Mouse (Mus musculus) limb, embryonic 12.5 days (tissue): ENCODE results near the gene Abcc5. TPM values are rescaled to one million over a fixed set of nuclear protein-coding genes. Genes with fewer than 3 reads are reported as not detected.

Experiments used
- ATAC-seq: fragments of 200-750 bp; cut with Nextera tagmentation; 2 replicates; pipeline ENCODE4 v1.8.0; 2017; ENCODE audit warnings: low read depth, moderate TSS enrichment; ENCODE audit not compliant: insufficient number of reproducible peaks, insufficient read depth, low FRiP score, low TSS enrichment
- H3K27ac ChIP-seq: fragments of 300-500 bp; sonication (generic); 2 replicates; pipeline ENCODE4 v1.5.1; 2016; ENCODE audit warnings: mild to moderate bottlenecking, moderate library complexity
- H3K27me3 ChIP-seq: fragments of 300-500 bp; sonication (generic); 2 replicates; pipeline ENCODE4 v1.6.1; 2016; ENCODE audit warnings: mild to moderate bottlenecking, moderate library complexity
- H3K36me3 ChIP-seq: fragments of 300-500 bp; sonication (generic); 2 replicates; pipeline ENCODE4 v1.6.1; 2016; ENCODE audit warnings: mild to moderate bottlenecking, moderate library complexity
- H3K4me1 ChIP-seq: fragments of 300-500 bp; sonication (generic); replicated peaks from 2 replicates; pipeline ENCODE4 v1.6.1; 2016
- H3K4me2 ChIP-seq: fragments of 300-500 bp; sonication (generic); 2 replicates; pipeline ENCODE4 v1.6.1; 2016; ENCODE audit warnings: mild to moderate bottlenecking, moderate library complexity
- H3K4me3 ChIP-seq: fragments of 300-500 bp; sonication (generic); replicated peaks from 2 replicates; pipeline ENCODE4 v1.5.1; 2016; ENCODE audit warnings: mild to moderate bottlenecking
- H3K9ac ChIP-seq: fragments of 300-500 bp; sonication (generic); replicated peaks from 2 replicates; pipeline ENCODE4 v1.6.1; 2016; ENCODE audit warnings: mild to moderate bottlenecking, moderate library complexity
- H3K9me3 ChIP-seq: fragments of 300-500 bp; sonication (generic); 2 replicates; pipeline ENCODE4 v1.6.1; 2016; ENCODE audit warnings: mild to moderate bottlenecking, moderate library complexity
- WGBS: fragments of 180-500 bp; shearing (Covaris S2); methylation state at CpG from one replicate; pipeline ENCODE4 v1.1.7; 2016; 5-methylcytosine and 5-hydroxymethylcytosine counted together
- polyA plus RNA-seq: library from polyadenylated mRNA; unstranded; fragments of >200 nt; fragmentation: Nextera tagmentation; extraction: Ambion mirVana; gene quantifications from 2 replicates; pipeline ENCODE4 v1.2.1, GENCODE M21; 2016

The Abcc5 gene
- polyA plus RNA-seq, 1 experiment from 2014 or later: 85.1 TPM

DNA sequence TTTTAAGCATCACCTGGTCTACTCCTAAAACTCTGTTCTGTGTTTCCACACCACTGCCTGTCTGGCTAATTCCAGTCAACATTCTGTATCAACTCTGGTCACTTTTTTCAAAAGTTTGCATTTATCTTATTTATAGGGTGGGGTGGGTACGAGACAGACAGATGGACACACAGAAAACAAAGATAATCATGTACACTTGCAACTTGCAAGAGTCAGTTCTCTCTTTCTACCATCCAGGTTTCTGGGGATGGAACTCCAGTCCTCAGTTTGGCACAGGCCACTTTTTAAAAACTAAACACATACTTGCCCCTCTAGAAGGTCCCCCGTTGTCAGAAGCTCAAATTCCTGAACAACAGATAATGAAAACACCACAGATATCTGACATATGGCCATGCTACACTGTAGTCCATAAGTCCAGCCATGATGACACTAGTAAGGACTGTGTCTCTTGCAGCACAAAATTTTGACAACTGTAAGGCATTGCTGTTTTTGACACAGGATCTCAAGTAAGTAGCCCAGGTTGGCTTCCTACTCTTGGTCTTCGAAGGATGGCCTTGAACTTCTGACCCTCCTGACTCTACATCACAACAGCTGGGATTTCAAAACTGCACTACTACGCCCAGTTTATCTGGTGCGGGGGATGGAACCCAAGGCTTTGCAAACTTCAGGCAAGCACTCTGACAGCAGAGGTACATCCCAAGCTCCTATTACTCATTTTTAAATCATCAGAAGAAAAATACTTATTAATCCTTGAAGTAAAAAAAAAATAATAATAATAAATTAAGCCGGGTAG, 3.1 kb downstream of the Abcc5 start:
- H3K27me3 ChIP-seq: no peaks in the 10 kb centered on the region
- no peak for ATAC-seq
- H3K9ac ChIP-seq: no peak overlapping the region
- no peaks in the 10 kb centered on the region for H3K9me3 ChIP-seq
- peaks cover 23% of the 10 kb centered on the region for H3K36me3 ChIP-seq
- 86% methylated on average over 6 of the region's 6 CpGs for WGBS
- H3K4me2 ChIP-seq: no peak overlapping the region
- H3K27ac ChIP-seq: no peak overlapping the region
- H3K4me3 ChIP-seq: no peak overlapping the region
- H3K4me1 ChIP-seq: peaks cover 10% of the 10 kb centered on the region

DNA sequence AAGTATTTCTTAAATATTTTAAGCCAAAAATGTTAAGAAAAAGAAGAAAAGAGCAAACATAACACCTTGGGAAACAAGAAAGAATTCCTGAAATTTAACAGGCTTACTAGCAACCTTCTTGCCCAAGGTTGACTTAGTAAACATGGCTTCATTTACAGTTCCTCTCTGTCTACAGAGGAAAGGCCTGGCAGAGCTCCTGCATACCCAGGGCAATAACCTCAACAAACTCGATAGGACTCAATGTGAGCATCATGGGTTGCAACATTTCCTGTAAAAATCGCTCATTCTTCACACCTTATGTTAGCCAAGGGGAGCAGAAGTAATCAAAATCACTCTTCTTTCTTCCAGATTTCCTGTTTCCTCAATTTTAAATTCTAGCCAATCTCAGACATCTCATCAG, 8.1 kb downstream of the Abcc5 start:
- Histone ChIP-seq H3K4me1 (no peaks in the 10 kb centered on the region), H3K4me3 (no peak overlapping the region), H3K9me3 (no peaks in the 10 kb centered on the region), H3K4me2 (no peak overlapping the region), H3K36me3 (peaks cover 31% of the 10 kb centered on the region), H3K9ac (no peak overlapping the region), H3K27ac (no peak overlapping the region), H3K27me3 (no peaks in the 10 kb centered on the region)
- no peak for ATAC-seq
- WGBS: 89% methylated on average over 2 of the region's 2 CpGs

DNA sequence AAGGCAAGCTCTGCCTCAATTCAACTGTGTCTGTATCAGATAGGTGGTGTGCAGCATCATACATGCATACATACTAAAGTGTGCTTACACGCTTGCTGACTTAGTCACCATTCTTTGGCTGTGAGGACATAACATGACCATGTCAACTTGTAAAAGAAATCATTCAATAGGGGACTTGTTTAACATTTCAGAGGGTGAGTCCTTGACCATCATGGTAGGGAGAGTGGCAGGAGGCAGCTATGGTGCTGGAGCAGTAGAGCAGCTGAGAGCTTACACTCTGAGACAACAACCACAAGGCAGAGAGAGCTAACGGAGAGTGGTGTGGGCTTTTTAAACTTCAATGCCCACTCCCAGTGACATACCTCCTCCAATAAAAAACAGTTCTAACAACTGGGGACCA, 9.9 kb downstream of the Abcc5 start:
- Histone ChIP-seq H3K36me3 (peaks cover 24% of the 10 kb centered on the region), H3K27ac (no peak overlapping the region), H3K4me2 (no peak overlapping the region), H3K27me3 (no peaks in the 10 kb centered on the region), H3K9ac (no peak overlapping the region), H3K4me3 (no peak overlapping the region), H3K4me1 (no peaks in the 10 kb centered on the region), H3K9me3 (no peaks in the 10 kb centered on the region)
- 84% methylated on average over 2 of the region's 2 CpGs for WGBS
- no peak for ATAC-seq

DNA sequence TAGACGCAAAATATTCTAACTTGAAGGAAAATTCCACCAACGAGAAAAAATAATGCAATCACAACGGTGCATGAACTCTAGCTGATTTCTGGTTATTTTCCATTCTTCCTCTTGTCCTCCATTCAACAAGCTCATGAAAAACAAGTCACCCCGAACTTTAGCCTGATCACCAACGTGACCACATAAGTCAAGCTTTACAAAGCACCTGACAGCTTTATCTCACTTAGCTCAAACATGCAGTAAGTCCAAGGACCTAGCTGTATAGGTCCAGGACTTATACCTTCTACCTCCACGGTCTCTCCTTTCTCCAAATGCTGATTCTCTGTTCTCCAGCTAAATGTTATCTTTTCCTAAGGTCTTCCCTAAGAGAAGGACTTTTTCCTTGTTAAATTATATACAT, 10.4 kb downstream of the Abcc5 start:
- Histone ChIP-seq H3K4me2 (no peak overlapping the region), H3K9me3 (no peaks in the 10 kb centered on the region), H3K36me3 (peaks cover 20% of the 10 kb centered on the region), H3K27ac (no peak overlapping the region), H3K27me3 (no peaks in the 10 kb centered on the region), H3K4me1 (no peaks in the 10 kb centered on the region), H3K4me3 (no peak overlapping the region), H3K9ac (no peak overlapping the region)
- WGBS: 89% methylated on average over 6 of the region's 6 CpGs
- no peak for ATAC-seq

DNA sequence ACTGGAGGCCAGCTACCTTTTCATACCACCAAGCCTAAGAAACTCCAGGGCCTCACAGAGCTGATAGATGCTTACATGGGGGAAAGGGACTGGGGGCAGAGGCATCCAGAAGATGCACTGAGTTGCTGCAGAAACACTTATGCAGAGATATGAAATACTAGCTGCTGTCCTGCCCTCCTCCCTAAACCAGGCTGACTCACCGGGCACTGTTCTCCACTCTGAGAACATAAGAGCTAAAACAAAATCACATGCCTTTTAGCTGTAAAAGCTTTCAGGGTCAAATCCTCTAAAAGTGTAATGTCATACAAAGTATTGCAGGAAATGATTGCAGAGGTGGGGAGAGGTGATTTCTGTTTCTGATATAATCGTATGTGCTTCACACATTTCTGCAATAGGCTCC, 11.0 kb downstream of the Abcc5 start:
- ATAC-seq: no peak
- H3K27ac ChIP-seq: no peak overlapping the region
- peaks cover 16% of the 10 kb centered on the region for H3K36me3 ChIP-seq
- no peak overlapping the region for H3K4me3 ChIP-seq
- H3K4me1 ChIP-seq: no peaks in the 10 kb centered on the region
- H3K27me3 ChIP-seq: no peaks in the 10 kb centered on the region
- no peak overlapping the region for H3K9ac ChIP-seq
- no peak overlapping the region for H3K4me2 ChIP-seq
- WGBS: 79% methylated on average over 2 of the region's 2 CpGs
- H3K9me3 ChIP-seq: no peaks in the 10 kb centered on the region

DNA sequence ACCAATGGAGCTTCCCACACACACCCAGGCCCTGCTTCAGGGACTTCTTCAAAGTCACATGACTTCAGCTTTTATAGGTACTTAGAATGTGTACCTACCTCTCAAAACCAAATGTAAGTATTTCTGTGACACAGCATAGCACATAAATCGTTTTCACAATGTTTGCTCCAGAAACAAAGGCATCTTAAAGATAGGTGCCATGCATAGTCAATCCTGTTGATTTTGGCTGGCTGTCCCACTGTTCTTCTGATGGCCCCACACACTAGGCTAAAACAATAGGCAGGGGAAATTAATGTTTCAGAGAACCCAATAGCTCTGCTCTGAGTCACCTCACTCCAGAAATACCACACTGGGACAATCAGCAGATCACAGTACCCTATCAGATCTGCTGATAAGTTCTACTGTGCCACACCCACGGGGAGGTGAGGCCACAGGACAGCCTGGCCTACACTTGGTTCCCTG, 12.3 kb downstream of the Abcc5 start:
- H3K4me3 ChIP-seq: no peak overlapping the region
- 89% methylated on average over 2 of the region's 2 CpGs for WGBS
- no peaks in the 10 kb centered on the region for H3K27me3 ChIP-seq
- H3K4me2 ChIP-seq: no peak overlapping the region
- peaks cover 11% of the 10 kb centered on the region for H3K36me3 ChIP-seq
- no peak overlapping the region for H3K9ac ChIP-seq
- H3K4me1 ChIP-seq: no peaks in the 10 kb centered on the region
- H3K9me3 ChIP-seq: no peaks in the 10 kb centered on the region
- ATAC-seq: no peak
- no peak overlapping the region for H3K27ac ChIP-seq

DNA sequence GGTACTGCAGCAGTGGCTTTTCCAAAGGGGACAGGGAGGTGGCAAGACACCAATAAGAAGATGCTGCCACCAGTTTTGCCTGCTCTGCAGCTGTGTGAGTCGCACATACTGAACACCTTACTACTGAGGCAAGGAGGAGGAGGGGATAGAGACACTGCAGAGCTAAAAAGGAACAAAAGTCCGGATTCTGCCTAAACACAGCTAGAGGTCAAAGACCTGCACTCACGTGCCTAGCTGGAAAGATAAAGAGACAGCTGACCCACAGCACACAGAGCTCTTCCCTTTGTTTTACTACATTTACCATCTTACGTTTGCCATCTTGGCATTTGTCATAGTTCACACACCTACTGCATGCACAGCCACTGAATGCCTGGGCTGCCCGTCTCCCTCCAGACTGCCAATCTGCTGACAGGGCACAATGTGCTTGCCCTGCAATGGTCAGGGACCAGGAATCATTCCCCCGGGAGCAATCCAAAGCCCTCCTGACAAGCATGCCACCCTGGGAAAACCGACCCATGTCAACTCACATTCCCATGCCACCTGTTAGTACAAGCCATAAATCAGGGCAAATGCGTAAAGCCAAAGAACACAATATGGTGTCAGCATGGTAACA, 14.1 kb downstream of the Abcc5 start:
- 85% methylated on average over 8 of the region's 8 CpGs for WGBS
- no peak overlapping the region for H3K4me2 ChIP-seq

DNA sequence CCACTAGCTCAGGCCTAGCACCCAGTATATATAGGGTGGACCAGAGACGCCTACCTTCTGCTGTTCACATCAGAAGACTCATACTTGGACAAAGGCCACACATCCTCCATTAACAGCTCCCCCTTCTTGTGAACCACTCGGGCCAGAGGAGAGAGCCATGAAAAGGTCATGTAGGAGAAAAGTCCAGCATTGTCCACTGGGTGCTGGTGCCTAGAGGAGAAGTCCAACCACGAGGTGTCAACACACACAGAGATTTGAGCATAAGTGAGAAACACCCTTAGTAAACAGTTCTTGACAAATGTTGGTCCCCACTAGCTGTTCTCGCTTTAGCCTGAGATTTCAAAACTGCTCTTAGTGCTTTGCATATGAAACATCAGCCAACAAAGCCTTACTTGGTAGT, 20.9 kb downstream of the Abcc5 start:
- Histone ChIP-seq H3K4me3 (no peak overlapping the region), H3K4me1 (no peaks in the 10 kb centered on the region), H3K9me3 (no peaks in the 10 kb centered on the region), H3K27ac (no peak overlapping the region), H3K4me2 (no peak overlapping the region), H3K36me3 (peaks cover 36% of the 10 kb centered on the region), H3K27me3 (no peaks in the 10 kb centered on the region), H3K9ac (no peak overlapping the region)
- 85% methylated on average over 4 of the region's 4 CpGs for WGBS
- ATAC-seq: no peak

More for the DNA sequence above, 14.1 kb downstream of the Abcc5 start:
- Histone ChIP-seq H3K27me3 (no peaks in the 10 kb centered on the region), H3K9ac (no peak overlapping the region), H3K9me3 (no peaks in the 10 kb centered on the region), H3K4me3 (no peak overlapping the region), H3K27ac (no peak overlapping the region), H3K4me1 (no peaks in the 10 kb centered on the region), H3K36me3 (0 out of 2 replicates have a peak, but pooled peaks cover 7% of the 10 kb centered on the region)
- ATAC-seq: no peak

DNA sequence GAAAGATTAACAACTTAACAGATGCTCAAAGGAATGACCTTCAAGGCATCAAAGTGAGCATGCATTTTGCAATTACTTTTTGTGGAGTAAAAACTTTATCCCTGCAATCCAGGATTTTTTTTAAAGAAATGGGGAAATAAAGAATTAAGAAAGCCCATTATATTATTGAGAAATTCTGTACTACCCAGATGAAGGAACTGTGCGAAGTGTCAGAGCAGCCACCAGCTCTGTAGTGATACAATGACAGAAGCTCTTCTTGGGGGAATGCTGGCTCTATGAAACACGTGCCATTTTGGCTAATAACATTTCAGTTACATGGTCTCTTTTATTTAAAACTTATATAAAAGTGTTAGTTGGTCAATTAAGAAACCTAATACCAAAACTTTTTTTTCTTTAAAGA, 22.9 kb downstream of the Abcc5 start:
- 88% methylated on average over 2 of the region's 2 CpGs for WGBS
- Histone ChIP-seq H3K36me3 (peaks cover 54% of the 10 kb centered on the region), H3K9me3 (no peaks in the 10 kb centered on the region), H3K4me1 (no peaks in the 10 kb centered on the region), H3K4me3 (no peak overlapping the region), H3K27ac (no peak overlapping the region), H3K4me2 (no peak overlapping the region), H3K9ac (no peak overlapping the region), H3K27me3 (no peaks in the 10 kb centered on the region)
- ATAC-seq: no peak

DNA sequence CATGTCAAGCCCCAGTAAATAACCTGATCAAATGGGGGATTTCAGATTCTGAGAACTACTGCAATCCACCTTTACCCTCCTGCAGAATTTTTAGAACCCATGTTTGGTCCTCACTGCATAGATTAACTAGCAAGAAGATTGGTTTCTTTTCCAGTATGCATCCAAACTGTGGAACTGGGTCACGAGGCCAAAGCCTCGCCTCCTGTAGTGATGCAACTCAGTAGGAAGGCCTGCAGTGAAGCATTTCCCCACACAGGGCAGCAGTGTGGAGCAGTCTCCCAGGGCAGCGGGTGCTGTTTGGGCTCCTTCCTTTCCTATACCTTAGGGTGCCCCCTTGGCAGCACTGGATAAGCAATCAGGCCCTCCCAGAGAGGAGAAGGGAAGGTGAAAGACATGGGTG, 24.6 kb downstream of the Abcc5 start:
- Histone ChIP-seq H3K4me2 (no peak overlapping the region), H3K4me1 (no peaks in the 10 kb centered on the region), H3K27ac (no peak overlapping the region), H3K27me3 (no peaks in the 10 kb centered on the region), H3K4me3 (no peak overlapping the region), H3K36me3 (peaks cover 66% of the 10 kb centered on the region), H3K9ac (no peak overlapping the region), H3K9me3 (no peaks in the 10 kb centered on the region)
- 85% methylated on average over 3 of the region's 3 CpGs for WGBS
- no peak for ATAC-seq

DNA sequence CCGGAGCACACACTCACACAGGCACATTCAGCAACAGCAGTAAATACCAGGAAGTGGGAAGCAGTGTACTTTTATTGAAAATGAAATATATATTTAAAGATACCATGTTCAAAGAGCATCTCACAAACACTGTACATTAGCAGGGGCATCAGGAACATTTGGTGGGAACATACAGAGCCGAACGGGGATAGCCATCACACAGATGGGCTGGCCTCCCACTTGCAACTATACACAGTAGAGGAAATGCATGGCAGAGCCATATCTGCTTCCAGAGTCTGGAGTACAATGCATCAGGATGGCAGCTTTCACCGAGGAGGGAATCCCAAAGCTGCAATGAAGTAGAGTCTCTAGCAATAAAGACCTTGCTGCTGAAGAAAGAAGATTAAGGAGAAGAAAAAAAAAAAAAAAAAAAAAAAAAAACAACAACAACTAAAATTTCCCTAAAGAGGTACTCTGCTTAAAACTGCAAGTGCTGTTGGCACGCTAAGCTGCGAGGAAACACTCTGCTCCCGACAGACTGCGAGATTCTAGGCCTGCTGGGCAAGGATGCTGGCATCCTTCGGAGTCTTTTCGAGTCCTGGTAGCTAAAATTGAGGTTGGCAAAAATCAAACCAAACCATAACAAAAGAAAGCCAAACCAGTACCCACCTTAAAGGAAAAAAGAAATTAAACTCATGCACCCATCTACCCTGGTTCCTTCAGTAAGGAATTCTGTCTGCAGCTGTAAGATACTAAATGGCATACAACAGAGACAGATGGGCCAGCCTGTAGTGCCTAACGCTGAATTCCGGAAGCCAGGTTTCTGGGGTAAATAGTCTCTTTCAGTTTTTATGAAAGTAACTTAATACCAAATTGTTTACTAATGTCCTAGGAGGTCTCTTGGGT, 25.2 kb downstream of the Abcc5 start:
- ATAC-seq: no peak
- no peaks in the 10 kb centered on the region for H3K27me3 ChIP-seq
- 93% methylated on average over 12 of the region's 12 CpGs for WGBS
- no peaks in the 10 kb centered on the region for H3K9me3 ChIP-seq
- no peak overlapping the region for H3K4me2 ChIP-seq
- H3K9ac ChIP-seq: no peak overlapping the region
- H3K36me3 ChIP-seq: peaks cover 73% of the 10 kb centered on the region
- no peak overlapping the region for H3K4me3 ChIP-seq
- H3K27ac ChIP-seq: no peak overlapping the region
- no peaks in the 10 kb centered on the region for H3K4me1 ChIP-seq
